Mouse (Mus musculus) hindbrain, embryonic 16.5 days (tissue): ENCODE results near the gene Rcsd1. TPM values are rescaled to one million over a fixed set of nuclear protein-coding genes. Genes with fewer than 3 reads are reported as not detected.

Experiments used
- ATAC-seq: fragments of 200-750 bp; cut with Nextera tagmentation; 2 replicates; pipeline ENCODE4 v1.8.0; 2017; ENCODE audit warnings: moderate TSS enrichment, moderate library complexity
- H3K27ac ChIP-seq: fragments of 300-500 bp; sonication (generic); 2 replicates; pipeline ENCODE4 v1.5.1; 2014; ENCODE audit warnings: low read depth, mild to moderate bottlenecking, control low read depth, low read length, moderate library complexity
- H3K27me3 ChIP-seq: fragments of 300-500 bp; sonication (generic); replicated peaks from 2 replicates; pipeline ENCODE4 v1.6.1; 2014; ENCODE audit warnings: low read length; ENCODE audit not compliant: control insufficient read depth, insufficient read depth
- H3K36me3 ChIP-seq: fragments of 300-500 bp; sonication (generic); 2 replicates; pipeline ENCODE4 v1.6.1; 2014; ENCODE audit warnings: mild to moderate bottlenecking, low read length, moderate library complexity, mixed read lengths; ENCODE audit not compliant: control insufficient read depth, insufficient read depth
- H3K4me1 ChIP-seq: fragments of 300-500 bp; sonication (generic); 2 replicates; pipeline ENCODE4 v1.6.1; 2014; ENCODE audit warnings: low read depth, low read length; ENCODE audit not compliant: control insufficient read depth, insufficient read depth
- H3K4me2 ChIP-seq: fragments of 300-500 bp; sonication (generic); 2 replicates; pipeline ENCODE4 v1.6.1; 2014; ENCODE audit warnings: mild to moderate bottlenecking, low read length, control low read depth, moderate library complexity
- H3K4me3 ChIP-seq: fragments of 300-500 bp; sonication (generic); 2 replicates; pipeline ENCODE4 v1.5.1; 2014; ENCODE audit warnings: mild to moderate bottlenecking, low read length, control low read depth, moderate library complexity
- H3K9ac ChIP-seq: fragments of 300-500 bp; sonication (generic); 2 replicates; pipeline ENCODE4 v1.6.1; 2014; ENCODE audit warnings: low read depth, mild to moderate bottlenecking, control low read depth, low read length, moderate library complexity
- H3K9me3 ChIP-seq: fragments of 300-500 bp; sonication (generic); 2 replicates; pipeline ENCODE4 v1.6.1; 2014; ENCODE audit warnings: mild to moderate bottlenecking, low read length, moderate library complexity; ENCODE audit not compliant: control insufficient read depth
- WGBS: fragments of 180-500 bp; shearing (Covaris S2); extraction: QIAGEN DNeasy Blood & Tissue Kit; methylation state at CpG from one replicate; pipeline ENCODE4 v1.1.7; 2014; 5-methylcytosine and 5-hydroxymethylcytosine counted together
- polyA plus RNA-seq: library from polyadenylated mRNA; unstranded; fragments of >200 nt; fragmentation: Nextera tagmentation; extraction: Ambion mirVana; gene quantifications from 2 replicates; pipeline ENCODE4 v1.2.1, GENCODE M21; 2015

The Rcsd1 gene
- polyA plus RNA-seq, 1 experiment from 2014 or later = 9.5 TPM

- peak; percentile 64 for ATAC-seq
These were observed 1.8 kb downstream of the Rcsd1 start for GRCm38 (mm10) chr1:165707640-165708322.

GRCm38 (mm10) chr1:165707241-165707639 is 2.3 kb downstream of the Rcsd1 start:
- no peaks in the 10 kb centered on the region for H3K36me3 ChIP-seq
- H3K4me3 ChIP-seq = peak overlapping the region; percentile 59
- peak overlapping the region; percentile 98 for H3K4me2 ChIP-seq
- peaks cover 4% of the 10 kb centered on the region; the same call in 1 of the 2 replicates for H3K4me1 ChIP-seq
- no peak overlapping the region for H3K27ac ChIP-seq
- H3K9ac ChIP-seq = peak overlapping the region; percentile 71; the same call in 1 of the 2 replicates
- no peaks in the 10 kb centered on the region for H3K9me3 ChIP-seq
- H3K27me3 ChIP-seq = peaks cover 3% of the 10 kb centered on the region
- 23% methylated on average over 10 of the region's 10 CpGs for WGBS
- no peak for ATAC-seq

More at GRCm38 (mm10) chr1:165707640-165708322, 1.8 kb downstream of the Rcsd1 start:
- peak overlapping the region; percentile 71 for H3K9ac ChIP-seq
- H3K27ac ChIP-seq = no peak overlapping the region
- peak overlapping the region; percentile 59 for H3K4me3 ChIP-seq
- peaks cover 3% of the 10 kb centered on the region for H3K27me3 ChIP-seq
- peaks cover 4% of the 10 kb centered on the region; the same call in 1 of the 2 replicates for H3K4me1 ChIP-seq
- under 1% methylated on average over 47 of the region's 47 CpGs for WGBS
- peak overlapping the region; percentile 98 for H3K4me2 ChIP-seq
- H3K9me3 ChIP-seq = no peaks in the 10 kb centered on the region
- no peaks in the 10 kb centered on the region for H3K36me3 ChIP-seq

GRCm38 (mm10) chr1:165706492-165706891 is 3.1 kb downstream of the Rcsd1 start:
- Histone ChIP-seq H3K4me2 (no peak overlapping the region; the same call in 1 of the 2 replicates), H3K27ac (no peak overlapping the region), H3K9me3 (no peaks in the 10 kb centered on the region), H3K36me3 (no peaks in the 10 kb centered on the region), H3K9ac (no peak overlapping the region), H3K4me1 (peaks cover 4% of the 10 kb centered on the region; the same call in 1 of the 2 replicates), H3K4me3 (no peak overlapping the region), H3K27me3 (peaks cover 3% of the 10 kb centered on the region)
- whole genome bisulfite sequencing = 76% methylated on average over 4 of the region's 4 CpGs
- ATAC-seq = no peak

- Histone ChIP-seq H3K9ac (no peak overlapping the region), H3K36me3 (no peaks in the 10 kb centered on the region), H3K4me1 (peaks cover 4% of the 10 kb centered on the region; the same call in 1 of the 2 replicates), H3K27ac (no peak overlapping the region), H3K4me3 (no peak overlapping the region), H3K27me3 (peaks cover 3% of the 10 kb centered on the region), H3K9me3 (no peaks in the 10 kb centered on the region), H3K4me2 (no peak overlapping the region)
- ATAC-seq = no peak
- WGBS = 88% methylated on average over 7 of the region's 7 CpGs
These were observed 3.6 kb downstream of the Rcsd1 start for GRCm38 (mm10) chr1:165705868-165706348.

- Histone ChIP-seq H3K4me2 (no peak overlapping the region), H3K4me1 (peaks cover 4% of the 10 kb centered on the region; the same call in 1 of the 2 replicates), H3K9ac (no peak overlapping the region), H3K4me3 (no peak overlapping the region), H3K27me3 (peaks cover 3% of the 10 kb centered on the region), H3K27ac (no peak overlapping the region), H3K9me3 (no peaks in the 10 kb centered on the region), H3K36me3 (no peaks in the 10 kb centered on the region)
- 82% methylated on average over 6 of the region's 6 CpGs for WGBS
- ATAC-seq = no peak
These were observed 4.2 kb downstream of the Rcsd1 start for GRCm38 (mm10) chr1:165705368-165705767.

- no peak overlapping the region for H3K4me3 ChIP-seq
- H3K36me3 ChIP-seq = no peaks in the 10 kb centered on the region
- no peak overlapping the region for H3K27ac ChIP-seq
- ATAC-seq = no peak
- no peaks in the 10 kb centered on the region for H3K9me3 ChIP-seq
- H3K4me1 ChIP-seq = peaks cover 4% of the 10 kb centered on the region; the same call in 1 of the 2 replicates
- 76% methylated on average over 3 of the region's 3 CpGs for WGBS
- H3K9ac ChIP-seq = no peak overlapping the region
- H3K27me3 ChIP-seq = peaks cover 3% of the 10 kb centered on the region
- H3K4me2 ChIP-seq = no peak overlapping the region
These were observed 4.7 kb downstream of the Rcsd1 start for GRCm38 (mm10) chr1:165704841-165705240.

- no peaks in the 10 kb centered on the region for H3K36me3 ChIP-seq
- H3K4me1 ChIP-seq = no peaks in the 10 kb centered on the region; the same call in 1 of the 2 replicates
- 0 out of 2 replicates have a peak overlapping the region, but pooled peaks have one; percentile 19 for H3K9ac ChIP-seq
- H3K4me3 ChIP-seq = no peak overlapping the region
- WGBS = 21% methylated on average over 19 of the region's 19 CpGs
- H3K27me3 ChIP-seq = no peaks in the 10 kb centered on the region; the same call in none of the 2 replicates
- peak; percentile 30; the same call in 1 of the 2 replicates for ATAC-seq
- no peaks in the 10 kb centered on the region for H3K9me3 ChIP-seq
- H3K4me2 ChIP-seq = peak overlapping the region; percentile 40
- no peak overlapping the region for H3K27ac ChIP-seq
These were observed 7.1 kb downstream of the Rcsd1 start for GRCm38 (mm10) chr1:165702221-165703031.

GRCm38 (mm10) chr1:165701562-165701961 is 8.0 kb downstream of the Rcsd1 start:
- no peak overlapping the region for H3K9ac ChIP-seq
- H3K4me3 ChIP-seq = no peak overlapping the region
- no peaks in the 10 kb centered on the region; the same call in none of the 2 replicates for H3K27me3 ChIP-seq
- no peak overlapping the region for H3K4me2 ChIP-seq
- no peak for ATAC-seq
- no peaks in the 10 kb centered on the region; the same call in 1 of the 2 replicates for H3K4me1 ChIP-seq
- H3K9me3 ChIP-seq = no peaks in the 10 kb centered on the region
- H3K36me3 ChIP-seq = no peaks in the 10 kb centered on the region
- H3K27ac ChIP-seq = no peak overlapping the region
- 70% methylated on average over 9 of the region's 9 CpGs for WGBS
